Mouse (Mus musculus) heart, embryonic 15.5 days (tissue): ENCODE measurements around the gene Tmem8. TPM values are rescaled to one million over a fixed set of nuclear protein-coding genes. Genes with fewer than 3 reads are reported as not detected.

Source experiments
- ATAC-seq: fragments of 200-750 bp; cut with Nextera tagmentation; replicated peaks from 2 replicates; pipeline ENCODE4 v1.8.0; 2017; ENCODE audit warnings: low read depth, moderate TSS enrichment; ENCODE audit not compliant: insufficient number of reproducible peaks, insufficient read depth, low FRiP score
- H3K27ac ChIP-seq: fragments of 300-500 bp; sonication (generic); 2 replicates; pipeline ENCODE4 v1.5.1; 2015; ENCODE audit warnings: mild to moderate bottlenecking, inconsistent platforms
- H3K27me3 ChIP-seq: fragments of 300-500 bp; sonication (generic); 2 replicates; pipeline ENCODE4 v1.6.1; 2015; ENCODE audit warnings: inconsistent platforms
- H3K36me3 ChIP-seq: fragments of 300-500 bp; sonication (generic); 2 replicates; pipeline ENCODE4 v1.6.1; 2015; ENCODE audit warnings: mild to moderate bottlenecking, inconsistent platforms
- H3K4me1 ChIP-seq: fragments of 300-500 bp; sonication (generic); replicated peaks from 2 replicates; pipeline ENCODE4 v1.6.1; 2015; ENCODE audit warnings: inconsistent platforms
- H3K4me2 ChIP-seq: fragments of 300-500 bp; sonication (generic); 2 replicates; pipeline ENCODE4 v1.6.1; 2015; ENCODE audit warnings: inconsistent platforms, mild to moderate bottlenecking, moderate library complexity
- H3K4me3 ChIP-seq: fragments of 300-500 bp; sonication (generic); 2 replicates; pipeline ENCODE4 v1.5.1; 2015; ENCODE audit warnings: mild to moderate bottlenecking, inconsistent platforms
- H3K9ac ChIP-seq: fragments of 300-500 bp; sonication (generic); 2 replicates; pipeline ENCODE4 v1.6.1; 2015; ENCODE audit warnings: mild to moderate bottlenecking, inconsistent platforms
- H3K9me3 ChIP-seq: fragments of 300-500 bp; sonication (generic); replicated peaks from 2 replicates; pipeline ENCODE4 v1.6.1; 2016; ENCODE audit warnings: inconsistent platforms
- WGBS: fragments of 180-500 bp; shearing (Covaris S2); methylation state at CpG from one replicate; pipeline ENCODE4 v1.1.7; 2015; ENCODE audit warnings: mixed read lengths; 5-methylcytosine and 5-hydroxymethylcytosine counted together
- polyA plus RNA-seq: library from polyadenylated mRNA; unstranded; fragments of >200 nt; fragmentation: Nextera tagmentation; extraction: Ambion mirVana; gene quantifications from 2 replicates; pipeline ENCODE4 v1.2.1, GENCODE M21; 2015

The Tmem8 gene
- polyA plus RNA-seq, 1 experiment from 2014 or later: 0.77 TPM

GRCm38 (mm10) chr17:26151886-26152630 lies 39.0 kb downstream of the Tmem8 start:
- WGBS: 91% methylated on average over 2 of the region's 2 CpGs
- Histone ChIP-seq H3K4me2 (no peak overlapping the region), H3K4me3 (no peak overlapping the region), H3K9me3 (no peaks in the 10 kb centered on the region), H3K27me3 (no peaks in the 10 kb centered on the region), H3K27ac (no peak overlapping the region), H3K9ac (no peak overlapping the region), H3K36me3 (peaks cover 41% of the 10 kb centered on the region), H3K4me1 (no peaks in the 10 kb centered on the region)
- no peak for ATAC-seq

- Histone ChIP-seq H3K36me3 (0 out of 2 replicates have a peak, but pooled peaks cover 3% of the 10 kb centered on the region), H3K4me2 (no peak overlapping the region), H3K4me3 (no peak overlapping the region), H3K9ac (no peak overlapping the region), H3K27me3 (no peaks in the 10 kb centered on the region), H3K27ac (peak overlapping the region; percentile 63), H3K9me3 (no peaks in the 10 kb centered on the region), H3K4me1 (peaks cover 9% of the 10 kb centered on the region)
- WGBS: 90% methylated on average over 1 of the region's 1 CpGs
- no peak for ATAC-seq
Observed at GRCm38 (mm10) chr17:26162736-26163135, 49.6 kb downstream of the Tmem8 start.

- ATAC-seq: no peak
- H3K4me1 ChIP-seq: 0 out of 2 replicates have a peak, but pooled peaks cover under 1% of the 10 kb centered on the region
- no peak overlapping the region for H3K4me2 ChIP-seq
Observed at GRCm38 (mm10) chr17:26168039-26168438, 54.9 kb downstream of the Tmem8 start.

More at GRCm38 (mm10) chr17:26168039-26168438, 54.9 kb downstream of the Tmem8 start:
- Histone ChIP-seq H3K9me3 (no peaks in the 10 kb centered on the region), H3K36me3 (0 out of 2 replicates have a peak, but pooled peaks cover 3% of the 10 kb centered on the region), H3K27ac (no peak overlapping the region), H3K27me3 (no peaks in the 10 kb centered on the region), H3K4me3 (no peak overlapping the region), H3K9ac (no peak overlapping the region)
- 82% methylated on average over 2 of the region's 2 CpGs for WGBS

Other genes starting within 250 kb of the Tmem8 start
- 176 and 203 TPM in 2 replicates for gene Mcrip2, start 244.5 kb upstream of the Tmem8 start, polyA plus RNA-seq
- 29.3 and 35.1 TPM in 2 replicates for gene Mettl26, start 238.2 kb upstream of the Tmem8 start, polyA plus RNA-seq
- 0.24 and 0.28 TPM in 2 replicates for gene Wfikkn1, start 232.4 kb upstream of the Tmem8 start, polyA plus RNA-seq
- gene Rab40c, start 193.6 kb upstream of the Tmem8 start, polyA plus RNA-seq: 12.1 and 18.0 TPM in 2 replicates
- 52.9 and 63.0 TPM in 2 replicates for gene Pigq, start 168.4 kb upstream of the Tmem8 start, polyA plus RNA-seq
- gene Nhlrc4, start 168.3 kb upstream of the Tmem8 start, polyA plus RNA-seq: 0.08 and 0.16 TPM in 2 replicates
- gene A930017K11Rik, start 160.7 kb upstream of the Tmem8 start, polyA plus RNA-seq: 0.05 TPM in 1 of 2 replicates, not detected in the other
- 9.3 and 13.5 TPM in 2 replicates for gene Capn15, start 127.5 kb upstream of the Tmem8 start, polyA plus RNA-seq
- gene Rab11fip3, start 43.7 kb upstream of the Tmem8 start, polyA plus RNA-seq: 10.2 and 12.8 TPM in 2 replicates
- 36.0 and 36.9 TPM in 2 replicates for gene Decr2, start 23.0 kb upstream of the Tmem8 start, polyA plus RNA-seq
- gene Nme4, start 17.7 kb upstream of the Tmem8 start, polyA plus RNA-seq: 48.8 and 61.8 TPM in 2 replicates
- 195 and 202 TPM in 2 replicates for gene Mrpl28, start 10.2 kb downstream of the Tmem8 start, polyA plus RNA-seq
- gene Axin1, start 25.4 kb downstream of the Tmem8 start, polyA plus RNA-seq: 8.8 and 12.5 TPM in 2 replicates
- 0.25 and 0.76 TPM in 2 replicates for gene Pdia2, start 85.8 kb downstream of the Tmem8 start, polyA plus RNA-seq
- gene Rgs11, start 89.7 kb downstream of the Tmem8 start, polyA plus RNA-seq: 4.5 and 5.7 TPM in 2 replicates
- gene Arhgdig, start 94.5 kb downstream of the Tmem8 start, polyA plus RNA-seq: 3.7 and 6.0 TPM in 2 replicates
- 44.3 and 47.5 TPM in 2 replicates for gene Fam234a, start 130.9 kb downstream of the Tmem8 start, polyA plus RNA-seq
- gene Luc7l, start 139.6 kb downstream of the Tmem8 start, polyA plus RNA-seq: 53.4 and 55.3 TPM in 2 replicates